Mouse (Mus musculus): ENCODE data around the gene Zeb2.
"Not testable (repeated sequence)": the region's sequence is repeated elsewhere in the genome, so short reads cannot be mapped to it uniquely, and the experiment has no call there.

The Zeb2 gene

DNA sequence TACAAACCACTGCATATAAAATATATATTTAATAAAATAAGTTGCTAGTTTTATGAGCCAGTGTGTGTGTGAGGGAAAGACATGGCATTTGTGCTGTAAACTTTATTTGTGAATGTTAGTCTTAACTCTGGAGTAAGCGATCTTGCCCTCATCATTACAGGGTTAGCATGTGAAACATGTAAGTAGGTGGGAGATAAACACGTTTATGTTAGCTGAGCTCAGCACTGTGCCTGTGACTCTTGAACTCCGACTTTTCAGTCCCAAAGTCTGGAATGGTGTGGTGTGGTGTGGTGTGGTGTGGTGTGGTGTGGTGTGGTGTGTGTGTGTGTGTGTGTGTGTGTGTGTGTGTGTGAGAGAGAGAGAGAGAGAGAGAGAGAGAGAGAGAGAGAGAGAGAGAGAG lies 5.6 kb downstream of the Zeb2 start:
- not testable (repeated sequence) for DNase-seq

DNA sequence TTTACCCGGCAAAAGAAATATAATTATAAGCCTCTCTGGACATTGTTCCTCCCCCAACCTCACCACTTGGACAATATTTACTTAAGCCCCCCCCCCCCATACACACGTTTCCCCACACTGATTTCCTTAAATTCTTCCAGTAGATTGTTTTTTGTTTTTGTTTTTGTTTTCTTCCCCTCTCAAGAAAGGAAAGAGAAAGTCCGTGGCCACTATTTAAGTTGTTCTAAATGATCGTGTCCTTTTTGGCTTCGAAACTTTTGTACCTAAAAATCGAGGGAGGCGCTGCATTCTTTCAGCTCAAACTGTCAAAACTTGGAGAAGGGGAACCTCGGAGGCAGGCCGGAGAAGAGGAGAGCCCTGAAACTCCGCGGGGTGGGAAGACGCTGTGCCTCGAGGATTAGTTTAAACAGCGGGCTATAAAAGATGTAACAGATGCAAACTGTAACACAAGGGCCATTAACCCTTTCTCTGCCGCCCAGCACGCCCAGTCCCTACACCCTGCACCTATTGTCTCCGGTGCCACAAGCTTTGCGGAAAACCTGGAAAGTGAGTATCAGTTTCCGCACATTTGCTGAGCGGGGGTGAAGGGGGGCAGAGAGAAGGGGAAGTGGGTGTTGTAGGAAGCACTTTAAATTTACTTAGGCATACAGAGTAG lies 6.3 kb downstream of the Zeb2 start:
- DNase-seq, result no peak

DNA sequence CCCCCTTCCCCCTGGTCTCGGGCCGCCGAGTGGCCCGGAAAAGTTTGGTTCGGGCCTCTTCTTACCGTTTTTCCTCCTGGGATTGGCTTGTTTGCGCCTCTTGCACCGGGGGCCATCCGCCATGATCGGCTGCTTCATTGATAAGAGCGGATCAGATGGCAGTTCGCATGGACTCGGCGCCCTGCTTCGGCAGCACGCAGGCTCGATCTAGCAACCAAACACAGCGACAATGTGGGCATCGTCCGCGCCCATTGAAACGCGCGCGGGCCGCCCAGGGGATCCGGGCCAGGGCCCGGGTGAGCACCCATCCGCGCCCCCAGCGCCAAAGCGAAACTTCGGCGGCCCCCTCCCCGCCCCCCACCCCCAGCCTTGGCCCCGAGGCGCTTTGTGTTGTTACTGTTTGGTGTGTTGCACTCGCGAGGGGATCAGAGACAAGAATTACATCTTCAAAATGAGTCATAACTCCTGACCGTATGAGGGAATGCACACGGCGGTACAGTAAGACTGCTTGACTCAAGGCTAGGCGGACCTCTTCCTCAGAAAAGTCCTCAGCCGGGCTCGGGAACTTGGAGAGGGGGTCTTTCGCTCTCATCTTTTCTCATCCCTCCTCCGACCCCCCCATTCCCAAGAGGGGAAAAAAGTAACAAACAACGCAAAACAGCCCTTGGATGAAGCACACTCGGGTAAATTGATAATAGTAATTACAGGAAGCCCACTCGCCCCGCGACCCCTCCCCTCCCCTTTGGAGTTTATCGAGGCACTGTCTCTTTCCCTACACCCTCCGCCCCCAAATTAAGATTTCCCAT lies 7.0 kb downstream of the Zeb2 start:
- DNase-seq, result no peak

DNA sequence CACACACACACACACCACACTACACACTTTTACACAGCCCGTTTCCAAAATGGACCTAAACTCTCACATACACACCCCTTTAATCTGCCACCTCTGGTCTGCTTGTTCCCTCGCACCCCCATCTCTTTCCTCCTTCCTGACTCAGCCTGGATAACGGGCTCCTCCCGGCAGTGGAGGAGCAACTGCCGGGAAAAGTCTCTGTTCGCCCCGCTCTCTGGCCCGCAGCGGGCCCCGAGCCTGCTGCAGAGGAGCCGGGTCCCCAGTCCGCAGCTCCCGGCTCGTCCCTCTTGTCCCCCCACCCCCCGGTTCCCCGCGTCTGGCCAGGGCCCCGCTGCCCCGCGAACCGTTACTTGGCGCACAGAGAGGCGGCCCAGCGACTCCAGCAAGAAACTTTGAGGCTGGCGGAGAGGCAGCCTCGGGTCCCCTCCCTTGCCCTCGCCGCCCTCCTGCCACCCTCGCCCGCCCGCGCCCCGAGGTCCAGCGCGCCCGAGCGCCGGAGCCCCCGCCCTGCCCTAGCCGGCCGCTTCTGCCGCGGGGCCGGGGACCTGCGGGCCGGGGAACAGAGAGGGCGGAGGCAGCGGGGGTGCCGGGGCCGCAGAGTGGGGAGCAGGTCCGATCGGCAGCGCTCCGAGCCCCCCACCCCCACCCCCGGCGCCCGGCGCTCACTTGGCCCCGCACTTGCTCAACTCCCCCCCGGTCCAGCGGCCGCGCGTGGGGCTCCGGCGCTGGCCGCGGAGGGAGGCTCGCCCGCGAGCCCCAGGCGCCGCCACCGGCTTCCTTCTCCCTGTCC lies 7.8 kb downstream of the Zeb2 start:
- no peak for DNase-seq

DNA sequence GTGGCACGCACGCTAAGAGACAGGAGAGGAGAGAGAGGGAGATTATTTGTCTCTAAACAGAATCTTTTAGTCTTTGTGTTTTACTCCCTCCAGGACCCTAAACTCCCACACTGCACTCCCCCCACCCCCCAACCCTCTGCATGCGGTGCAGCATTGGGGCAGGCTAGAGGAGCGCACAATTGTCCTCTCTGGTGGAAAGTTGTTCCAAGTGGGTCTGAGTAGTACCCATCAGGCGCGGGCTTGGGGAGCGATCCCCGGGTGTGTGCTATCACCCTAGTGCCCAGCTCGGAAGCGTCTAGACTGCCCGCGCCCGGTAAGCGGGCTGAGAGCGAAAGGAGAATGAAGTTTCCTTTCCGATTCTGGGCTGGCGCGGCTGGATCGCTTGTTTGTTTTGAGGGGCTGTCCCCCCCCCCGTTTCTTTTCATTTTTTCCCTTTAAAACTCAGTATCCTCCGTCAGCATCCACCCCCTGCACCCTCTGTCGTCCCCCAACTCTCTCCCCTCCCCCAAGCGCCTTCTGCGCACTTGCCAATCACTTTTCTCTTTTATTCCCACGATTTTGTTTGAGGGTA lies 8.6 kb downstream of the Zeb2 start:
- no peak for DNase-seq

DNA sequence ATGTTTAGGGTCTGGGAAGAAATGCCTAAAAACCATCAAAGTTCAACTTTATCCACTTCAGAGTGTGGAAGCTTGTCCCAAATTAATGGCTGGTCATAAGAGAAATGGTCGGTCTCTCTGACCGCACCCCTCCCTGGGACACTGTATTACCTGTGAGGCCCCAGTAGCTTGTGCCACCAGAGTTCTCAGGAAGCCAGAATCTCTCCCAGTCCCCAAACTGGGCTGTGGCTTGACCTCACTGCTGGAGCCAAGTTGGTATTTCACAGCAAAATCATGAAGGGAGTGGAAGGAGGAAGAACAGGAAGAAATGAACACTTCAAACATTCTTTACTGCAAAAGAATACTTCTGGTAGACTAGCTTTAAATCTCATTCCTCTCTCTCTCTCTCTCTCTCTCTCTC lies 9.6 kb downstream of the Zeb2 start:
- DNase-seq, result no peak

DNA sequence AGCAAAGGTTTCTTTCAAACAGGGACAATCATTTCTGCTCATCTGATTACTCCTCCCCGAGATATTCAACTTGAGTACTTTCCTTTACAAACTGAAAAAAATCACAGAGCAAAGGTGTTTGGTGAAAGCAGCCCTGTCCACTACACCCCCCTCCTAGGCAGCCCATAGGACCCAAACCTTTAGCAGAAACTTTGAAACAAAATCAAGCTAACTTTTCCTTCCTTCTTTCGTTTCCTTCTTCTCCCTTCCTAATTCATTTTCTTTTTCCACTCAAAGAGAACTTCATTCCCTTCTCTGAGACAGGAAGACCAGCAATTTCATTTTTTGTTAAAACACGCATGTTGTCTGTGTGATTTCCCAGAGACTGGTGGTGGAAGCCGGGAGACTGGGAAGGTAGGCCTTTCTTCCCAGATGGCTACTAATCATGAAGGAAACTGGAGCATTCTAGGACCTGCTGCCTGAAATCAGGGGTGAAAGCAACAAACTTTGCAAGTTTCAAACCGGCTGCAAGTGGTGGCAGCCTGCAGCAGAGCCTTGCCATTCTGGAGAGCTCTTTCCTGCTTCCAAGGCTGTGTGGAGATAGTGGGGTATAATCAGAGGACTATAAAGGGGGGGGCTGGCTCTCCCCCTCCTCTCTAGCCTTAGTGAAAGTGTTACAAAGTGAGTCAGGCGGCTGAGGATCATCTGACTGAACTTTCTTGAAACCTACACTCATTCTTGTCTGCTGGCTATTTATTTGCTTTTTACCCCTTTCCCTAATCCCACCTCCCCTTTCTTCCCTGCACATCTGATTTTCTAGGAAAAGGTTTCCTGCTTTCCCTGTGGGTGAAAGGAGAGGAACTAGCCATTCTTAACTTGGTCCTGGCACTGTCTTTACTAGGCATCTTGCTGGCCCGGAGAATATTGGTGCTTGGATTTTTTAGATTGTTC lies 11.0 kb downstream of the Zeb2 start:
- DNase-seq, result no peak

DNA sequence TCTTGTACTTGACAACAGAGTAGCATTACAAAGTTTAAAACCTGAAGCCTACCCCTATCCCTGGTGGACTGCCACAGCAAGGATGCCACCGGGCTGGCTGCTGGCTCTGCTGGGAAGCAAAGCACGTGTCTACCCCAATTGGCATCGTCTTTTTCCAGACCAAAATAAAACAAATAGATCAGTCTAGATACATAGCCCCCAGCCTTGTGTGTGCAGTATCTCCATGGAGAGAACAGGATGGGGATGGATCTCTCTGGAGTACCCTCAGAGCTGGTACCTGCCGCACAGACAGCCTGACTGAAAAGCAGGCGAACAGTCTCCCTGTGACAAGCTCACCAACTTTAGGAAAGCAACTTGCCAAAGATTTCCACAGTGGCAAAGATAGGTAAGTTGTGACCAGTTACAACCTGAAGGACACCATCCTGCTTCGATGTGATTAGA lies 11.9 kb downstream of the Zeb2 start:
- no peak for DNase-seq

DNA sequence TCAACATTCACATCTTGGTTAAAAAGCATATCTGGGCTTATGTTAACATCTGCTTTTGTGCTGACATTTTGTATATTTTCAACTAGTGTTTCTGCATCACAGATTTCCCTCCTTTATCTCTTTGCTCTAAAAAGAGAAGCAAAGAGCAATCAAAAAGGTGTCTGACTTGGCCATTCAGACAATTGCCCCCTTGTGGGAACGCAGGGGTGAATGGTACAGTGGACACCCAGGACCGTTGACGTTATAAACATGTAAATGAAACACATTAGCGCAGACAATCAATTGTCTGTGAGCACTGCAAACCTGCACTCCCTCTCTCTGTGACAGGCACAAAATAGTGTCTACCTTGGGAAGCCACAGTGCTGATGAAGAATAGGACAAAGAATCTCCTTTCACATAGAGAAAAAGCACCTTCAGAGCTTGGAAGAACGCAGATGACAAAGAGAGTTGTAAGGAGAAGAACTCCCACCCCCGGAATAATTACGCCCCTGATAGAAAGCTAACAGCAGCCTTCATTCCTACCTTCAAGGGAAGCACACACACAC lies 12.6 kb downstream of the Zeb2 start:
- DNase-seq, result no peak

DNA sequence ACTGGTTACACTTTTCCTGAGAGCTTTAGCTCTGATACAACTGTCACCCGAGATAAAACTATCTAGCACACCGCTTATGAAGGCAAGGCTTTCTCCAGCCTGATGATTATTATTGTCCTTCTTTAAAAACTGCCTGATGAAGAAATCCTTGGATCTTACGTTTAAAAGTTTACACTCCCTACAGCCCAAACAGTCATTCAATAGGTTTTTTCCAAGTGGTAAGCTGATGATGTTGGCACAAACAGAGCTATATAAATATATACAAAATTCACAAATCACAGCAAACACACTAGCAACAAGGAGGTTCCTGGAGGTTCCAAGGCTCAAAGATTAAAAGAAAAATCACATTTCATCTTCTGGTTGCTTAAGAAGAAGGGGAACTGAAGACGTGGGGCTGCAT lies 13.1 kb downstream of the Zeb2 start:
- no peak for DNase-seq

DNA sequence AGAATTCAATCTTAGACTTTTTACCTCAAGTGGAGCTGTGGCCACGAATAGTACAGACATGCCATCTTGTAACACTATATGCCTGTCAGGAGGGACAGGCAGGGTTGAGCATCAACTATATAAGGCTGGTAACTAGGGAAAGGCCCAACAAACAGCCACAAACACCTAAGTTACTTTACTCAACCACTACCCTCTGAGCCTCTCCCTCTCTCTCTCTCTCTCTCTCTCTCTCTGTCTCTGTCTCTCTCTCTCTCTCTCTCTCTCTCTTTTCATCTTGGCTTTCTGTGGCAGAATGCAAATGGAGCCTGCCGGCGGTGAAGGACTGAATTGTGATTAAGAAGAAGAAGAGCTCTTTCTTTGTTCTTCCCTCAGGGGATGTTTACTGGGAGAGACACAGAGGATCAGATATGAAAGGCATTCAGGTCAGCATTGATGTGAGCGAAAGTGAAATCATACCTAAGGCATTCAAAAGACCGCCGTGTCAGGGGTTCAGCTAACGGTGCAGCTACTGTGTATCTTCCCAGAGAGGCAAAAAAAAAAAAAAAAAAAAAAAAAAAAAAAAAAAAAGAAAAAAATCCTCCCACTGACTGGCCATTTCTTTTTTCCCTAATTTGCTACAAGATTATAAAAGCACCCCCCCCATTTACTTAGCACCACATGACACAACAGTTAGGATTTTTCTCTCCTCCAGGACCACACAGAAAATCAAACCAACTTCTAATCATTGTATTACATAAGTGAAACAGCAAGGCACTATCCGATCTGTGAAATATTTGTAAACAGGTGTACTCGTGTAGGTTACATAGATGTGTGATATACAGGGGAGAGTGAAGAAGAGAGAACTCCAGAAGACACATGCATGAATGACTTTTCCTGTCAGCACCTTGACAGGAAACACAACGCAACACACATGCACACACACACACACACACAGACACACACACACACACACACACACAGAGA lies 13.9 kb downstream of the Zeb2 start:
- DNase-seq, result no peak

DNA sequence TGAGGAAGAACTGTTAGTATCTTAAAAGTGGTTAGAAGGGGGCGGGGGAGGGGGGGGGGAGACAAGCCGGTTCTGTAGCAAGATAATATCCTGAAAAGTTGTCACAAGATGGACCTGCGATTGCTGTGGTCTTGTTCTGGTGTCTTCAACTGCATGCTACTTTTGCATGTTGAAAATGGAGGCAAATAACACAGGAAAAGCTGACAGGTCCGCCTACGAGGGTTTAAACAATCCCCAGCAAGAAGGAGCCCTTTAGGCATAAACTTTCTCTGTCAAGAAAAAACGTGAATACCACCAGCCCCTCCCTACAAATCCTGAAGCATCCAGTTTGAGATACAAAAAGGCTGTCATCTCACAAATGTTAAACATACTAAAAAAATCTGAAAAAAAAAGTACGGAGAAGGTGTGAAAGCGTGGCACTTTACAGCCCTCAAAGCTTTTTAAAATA lies 15.0 kb downstream of the Zeb2 start:
- no peak for DNase-seq

DNA sequence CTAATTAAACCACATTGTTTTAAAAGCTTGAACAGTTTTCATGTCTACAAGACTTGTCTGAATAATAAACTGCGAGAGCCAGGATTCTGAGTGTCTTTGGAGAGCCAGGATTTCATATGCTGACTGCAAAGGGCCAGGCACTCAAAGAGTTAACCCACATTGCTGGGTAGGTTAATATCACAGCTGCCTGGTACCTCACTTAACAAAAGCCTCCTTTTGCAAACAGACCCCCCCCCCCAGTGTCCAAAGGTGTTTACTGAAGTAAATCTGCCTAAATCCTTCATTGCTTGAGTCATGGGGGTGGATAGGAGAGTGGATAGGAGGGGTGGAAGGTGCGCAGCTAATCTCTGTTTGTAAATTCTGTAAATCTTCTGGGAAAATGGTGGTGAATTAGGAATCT lies 15.6 kb downstream of the Zeb2 start:
- DNase-seq, result no peak

DNA sequence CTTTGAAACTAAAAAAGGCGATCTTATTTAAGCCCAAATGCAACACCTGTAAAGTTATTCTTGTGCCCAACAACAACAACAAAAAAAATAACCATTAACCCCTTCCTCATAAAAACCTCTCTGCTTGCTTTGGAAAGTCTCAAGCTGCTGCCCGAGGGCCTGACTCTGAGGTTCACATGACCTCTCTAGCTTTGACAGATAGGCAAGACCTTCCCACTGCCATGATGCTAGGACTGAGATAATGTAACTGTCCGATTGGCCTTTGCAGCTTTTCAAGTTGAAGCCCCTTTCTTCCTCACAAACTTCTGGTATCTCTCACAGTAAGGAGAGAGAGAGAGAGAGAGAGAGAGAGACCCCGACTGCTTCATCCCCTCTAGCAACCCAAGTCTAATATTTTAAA lies 16.2 kb downstream of the Zeb2 start:
- no peak for DNase-seq

DNA sequence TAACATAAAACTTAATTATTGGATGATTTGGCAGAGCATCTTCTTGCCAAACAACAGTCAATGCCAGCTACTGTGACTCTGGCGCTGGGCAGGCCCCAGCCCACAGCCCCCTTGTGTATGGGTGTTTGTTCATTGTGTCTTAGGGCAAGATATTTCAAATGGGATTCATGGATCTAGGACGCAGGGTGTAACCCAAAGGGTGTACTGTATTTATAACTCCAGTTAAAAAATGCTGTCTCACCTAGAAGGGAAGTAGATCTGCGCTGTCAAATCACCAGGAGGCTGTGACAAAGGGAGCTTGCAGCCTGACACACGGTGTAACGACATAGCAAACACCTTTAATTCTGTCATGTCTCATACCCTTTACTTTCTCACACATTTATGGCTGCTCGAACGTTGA lies 16.6 kb downstream of the Zeb2 start:
- DNase-seq, result no peak

DNA sequence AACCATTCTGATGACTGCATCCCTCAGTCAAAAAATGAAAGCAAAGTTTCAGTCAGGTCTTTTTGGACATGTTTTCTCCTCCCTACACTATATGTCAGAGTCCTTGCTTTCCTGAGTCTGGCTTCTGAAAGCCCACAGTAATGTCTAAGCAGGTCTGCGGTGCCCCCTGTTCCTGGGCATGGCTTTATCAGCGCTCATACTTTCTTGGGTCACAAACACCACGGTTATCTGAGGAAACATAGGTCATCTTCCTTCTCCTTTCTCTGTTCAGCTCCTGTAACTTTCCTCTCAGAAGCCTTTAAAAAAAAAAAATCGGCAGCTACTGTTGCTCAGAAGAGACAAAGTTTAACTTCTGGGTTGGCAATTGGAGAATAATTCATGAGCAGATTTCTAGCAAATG lies 17.2 kb downstream of the Zeb2 start:
- no peak for DNase-seq

DNA sequence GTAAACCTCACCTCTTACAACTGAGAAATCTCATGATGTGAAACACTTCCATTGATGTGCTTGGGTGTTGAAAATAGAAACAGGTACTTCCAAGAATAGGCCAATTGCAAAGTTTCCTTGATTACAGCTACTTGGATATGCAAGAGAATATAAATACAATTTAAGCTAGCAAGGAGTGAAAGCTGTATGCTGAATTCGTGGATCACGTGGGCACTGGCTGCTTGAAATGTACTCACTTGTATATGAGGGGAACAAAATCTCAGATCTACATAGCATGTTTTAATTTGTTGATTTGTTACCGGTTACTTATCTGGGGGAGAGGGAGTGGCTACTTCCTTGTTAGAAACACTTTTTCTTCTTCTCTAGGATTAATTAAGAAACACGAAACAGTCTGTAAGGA lies 18.1 kb downstream of the Zeb2 start:
- no peak for DNase-seq

DNA sequence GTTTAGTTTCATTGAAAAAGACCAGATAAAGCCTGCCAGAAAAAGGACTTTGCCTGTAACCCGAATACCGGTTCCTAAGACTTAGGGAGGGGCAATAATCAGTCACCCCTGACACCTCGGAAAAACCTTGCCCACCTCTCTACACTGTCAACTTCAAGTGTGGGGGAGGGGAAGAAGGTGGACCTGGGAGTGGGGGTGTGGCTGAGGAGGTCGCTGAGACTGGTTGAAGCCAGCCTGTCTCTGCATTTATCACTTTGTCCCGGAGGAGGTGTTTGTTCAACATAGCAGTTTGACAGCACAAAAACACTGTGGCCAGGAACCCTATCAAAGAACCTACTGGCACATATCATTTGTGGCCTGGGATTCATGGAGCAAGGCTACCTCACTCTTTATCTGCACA lies 19.2 kb downstream of the Zeb2 start:
- DNase-seq, result no peak

DNA sequence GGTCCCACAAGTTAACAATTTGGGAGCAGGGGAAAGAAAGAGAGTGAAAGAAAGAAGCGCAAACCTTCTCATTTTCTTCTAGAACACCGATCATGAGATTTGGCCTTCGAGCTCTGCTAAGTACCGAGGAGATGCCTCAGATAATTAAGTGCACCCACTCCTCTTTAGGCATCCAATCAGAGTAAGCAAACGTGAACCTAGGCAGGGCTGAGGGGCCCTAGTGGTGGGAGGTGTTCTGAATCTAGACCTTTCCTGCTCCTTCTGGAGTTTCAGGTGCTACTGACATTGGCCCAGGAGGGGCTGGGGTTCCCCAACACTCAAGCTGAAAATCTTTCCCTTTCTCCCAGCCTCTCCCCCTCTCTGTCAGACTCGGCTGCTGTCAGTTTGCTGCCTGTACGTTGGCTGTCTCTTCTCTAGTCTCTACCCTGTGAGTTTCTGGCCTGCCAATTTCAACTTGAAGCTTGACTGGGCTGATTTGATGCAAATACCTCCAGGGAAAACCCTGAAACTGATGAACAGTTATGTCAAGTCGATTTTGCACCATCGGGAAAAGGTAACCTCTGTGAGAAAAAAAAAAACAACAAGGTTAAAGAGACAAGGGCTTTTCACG lies 20.5 kb downstream of the Zeb2 start:
- DNase-seq, result no peak

DNA sequence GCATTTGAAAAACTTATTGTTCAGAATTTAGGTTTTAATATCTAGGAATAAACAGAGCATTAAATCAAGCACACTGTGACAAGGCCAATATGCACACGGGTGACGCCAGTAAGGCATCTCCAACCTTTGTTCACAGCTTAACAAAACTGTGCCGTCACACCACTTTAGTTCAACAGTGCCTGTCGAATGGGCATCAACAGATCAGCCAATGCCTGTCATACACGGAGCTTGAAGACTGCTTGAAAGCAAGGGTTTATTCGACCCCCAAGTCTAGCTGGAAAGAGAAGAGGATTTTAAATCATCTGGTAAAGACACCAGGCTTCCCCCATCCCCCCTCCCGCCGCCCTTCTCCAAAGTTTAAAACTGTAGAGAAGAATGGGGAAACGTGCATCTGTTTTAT lies 21.4 kb downstream of the Zeb2 start:
- no peak for DNase-seq
